ENCODE assay signal across 13 mouse cellular contexts in the genomic region with DNA sequence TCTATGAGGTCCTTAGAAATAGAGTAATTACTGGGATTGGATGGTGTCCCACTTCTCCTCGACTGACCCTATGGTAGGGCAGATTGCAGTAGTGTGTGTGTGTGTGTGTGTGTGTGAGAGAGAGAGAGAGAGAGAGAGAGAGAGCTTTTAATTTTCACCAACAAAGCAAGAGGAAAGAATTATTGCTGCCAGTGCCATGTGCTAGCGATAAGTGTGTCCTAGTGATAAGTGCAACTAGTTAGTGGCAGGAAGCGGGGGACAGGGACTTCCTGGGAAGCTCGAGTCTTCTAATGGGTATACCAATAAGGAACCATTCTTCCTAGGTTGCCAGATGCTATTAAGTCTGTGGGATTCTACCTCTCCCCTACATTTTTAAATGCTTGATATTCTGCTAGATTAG.
"Had no signal": no experiment of that assay in that cellular context is flagged by ENCODE, and none has a peak within 500 bp of the region (broad histone marks: within the 10 kb centered on the region; RNA-seq: fewer than 3 reads in every experiment).

No protein-coding gene starts in this region.

- H3K4me3 ChIP-seq: limb, embryonic 13.5 days; midbrain, embryonic 15.5 days; neural tube, embryonic 12.5 days; stomach, embryonic 15.5 days had no signal

- H3K9me3 ChIP-seq: limb, embryonic 13.5 days; midbrain, embryonic 15.5 days; neural tube, embryonic 12.5 days; stomach, embryonic 15.5 days had no signal

- H3K4me1 ChIP-seq: limb, embryonic 13.5 days; midbrain, embryonic 15.5 days; neural tube, embryonic 12.5 days; stomach, embryonic 15.5 days had no signal

- H3K27me3 ChIP-seq: limb, embryonic 13.5 days; midbrain, embryonic 15.5 days; neural tube, embryonic 12.5 days; stomach, embryonic 15.5 days had no signal

- H3K36me3 ChIP-seq: limb, embryonic 13.5 days; midbrain, embryonic 15.5 days; neural tube, embryonic 12.5 days; stomach, embryonic 15.5 days had no signal

- DNase-seq: kidney, adult 11 months; kidney, postnatal 10 days; left cerebral cortex, postnatal 4 days; lung, adult 18-20 months; lung, postnatal 36 days; retina, postnatal 1 day; right cerebral cortex, postnatal 14 days; thymus, postnatal 4 days had no signal

- H3K4me2 ChIP-seq: limb, embryonic 13.5 days; midbrain, embryonic 11.5 days; midbrain, embryonic 15.5 days; neural tube, embryonic 12.5 days; stomach, embryonic 15.5 days had no signal

- ATAC-seq: midbrain, embryonic 15.5 days had no signal

- H3K9ac ChIP-seq: limb, embryonic 13.5 days; midbrain, embryonic 15.5 days; neural tube, embryonic 12.5 days; stomach, embryonic 15.5 days had no signal

- H3K27ac ChIP-seq: limb, embryonic 13.5 days; midbrain, embryonic 15.5 days; neural tube, embryonic 12.5 days; stomach, embryonic 15.5 days had no signal
